Mouse (Mus musculus): ENCODE results near the gene Ubp1.

The Ubp1 gene

GRCm38 (mm10) chr9:114007850-114008350 is 77.2 kb downstream of the Ubp1 start:
- no peak for ATAC-seq (ENCODE audit: insufficient number of reproducible peaks, low FRiP score, low TSS enrichment)

- no peak for ATAC-seq (ENCODE audit: insufficient number of reproducible peaks, low FRiP score, low TSS enrichment)
These were observed 78.8 kb downstream of the Ubp1 start for GRCm38 (mm10) chr9:114009526-114009925.

GRCm38 (mm10) chr9:114011203-114011602 is 80.5 kb downstream of the Ubp1 start:
- ATAC-seq (ENCODE audit: insufficient number of reproducible peaks, low FRiP score, low TSS enrichment): no peak

DNA sequence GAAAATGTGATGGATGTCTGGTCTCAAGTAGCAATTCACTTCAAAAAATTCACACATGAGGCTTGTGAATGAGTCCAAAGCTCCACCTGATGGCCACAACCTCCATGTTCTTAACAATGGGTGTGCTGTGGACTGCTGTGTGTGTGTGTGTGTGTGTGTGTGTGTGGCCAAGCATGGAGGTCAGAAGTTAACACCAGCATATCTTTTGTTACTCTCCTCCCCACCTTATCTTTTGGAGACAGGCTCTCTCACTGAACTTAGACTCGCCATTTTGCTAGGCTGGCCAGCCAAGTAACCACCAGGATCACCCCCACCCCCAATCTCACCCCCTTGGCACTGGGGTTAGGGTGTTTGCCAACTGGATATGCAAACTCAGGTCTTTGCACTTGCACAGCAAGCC is 83.3 kb downstream of the Ubp1 start:
- no peak for ATAC-seq (ENCODE audit: insufficient number of reproducible peaks, low FRiP score, low TSS enrichment)

DNA sequence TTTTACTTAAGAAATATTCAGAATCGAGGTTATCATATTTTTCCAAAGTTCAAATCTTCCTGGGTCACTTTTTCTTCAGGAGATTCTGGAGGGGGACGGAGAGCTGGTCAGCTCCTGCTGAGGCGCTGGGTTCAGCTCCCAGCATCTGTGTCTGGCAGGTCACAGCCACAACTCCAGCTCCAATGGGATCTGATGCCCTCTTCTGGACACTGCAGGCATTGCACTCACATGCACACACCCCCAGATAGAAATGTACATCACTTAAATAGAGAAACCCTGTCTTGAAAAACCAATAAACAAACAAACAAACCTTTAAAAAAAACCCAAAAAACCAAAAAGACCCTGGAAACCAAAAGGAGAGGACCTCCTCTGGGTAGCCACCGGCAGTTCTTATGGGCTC is 85.0 kb downstream of the Ubp1 start:
- ATAC-seq (ENCODE audit: insufficient number of reproducible peaks, low FRiP score, low TSS enrichment): no peak

- no peak for ATAC-seq (ENCODE audit: insufficient number of reproducible peaks, low FRiP score, low TSS enrichment)
These were observed 85.7 kb downstream of the Ubp1 start for GRCm38 (mm10) chr9:114016402-114016801.

DNA sequence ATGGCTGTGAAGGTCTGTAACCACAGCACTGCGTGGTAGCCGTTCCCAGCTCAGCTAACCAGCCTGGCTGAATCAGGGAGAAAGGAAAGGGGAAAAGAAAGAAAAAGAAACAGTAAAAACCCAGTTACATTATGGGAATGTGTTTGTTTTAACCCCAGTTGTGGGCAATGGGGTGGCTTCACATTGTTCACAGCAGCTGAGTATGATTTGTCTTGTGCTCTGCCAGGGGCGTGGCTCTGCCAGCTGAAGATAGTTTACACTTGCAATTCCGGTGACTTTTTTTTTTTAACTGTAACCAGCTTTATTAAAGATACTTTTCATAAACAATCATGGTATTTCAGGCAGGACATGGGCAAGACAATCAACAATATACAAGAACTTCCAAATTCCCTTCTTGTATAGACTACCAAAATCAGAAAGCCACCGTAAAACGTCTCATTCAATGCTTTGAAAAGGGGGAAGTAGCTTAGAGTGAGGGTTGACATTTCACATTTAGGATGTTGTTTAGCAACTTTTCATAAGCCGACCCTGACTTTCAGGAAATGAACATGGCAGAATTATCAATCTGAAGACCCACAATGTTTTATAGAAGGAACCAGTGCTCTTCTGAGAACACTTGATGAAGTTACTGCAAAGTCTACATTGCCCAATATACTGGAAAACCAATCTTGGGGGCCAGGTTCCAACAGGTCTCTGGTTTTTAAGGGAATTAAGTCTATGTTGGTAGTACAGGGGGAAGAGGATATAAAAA is 88.5 kb downstream of the Ubp1 start:
- ATAC-seq (ENCODE audit: insufficient number of reproducible peaks, low FRiP score, low TSS enrichment): no peak

DNA sequence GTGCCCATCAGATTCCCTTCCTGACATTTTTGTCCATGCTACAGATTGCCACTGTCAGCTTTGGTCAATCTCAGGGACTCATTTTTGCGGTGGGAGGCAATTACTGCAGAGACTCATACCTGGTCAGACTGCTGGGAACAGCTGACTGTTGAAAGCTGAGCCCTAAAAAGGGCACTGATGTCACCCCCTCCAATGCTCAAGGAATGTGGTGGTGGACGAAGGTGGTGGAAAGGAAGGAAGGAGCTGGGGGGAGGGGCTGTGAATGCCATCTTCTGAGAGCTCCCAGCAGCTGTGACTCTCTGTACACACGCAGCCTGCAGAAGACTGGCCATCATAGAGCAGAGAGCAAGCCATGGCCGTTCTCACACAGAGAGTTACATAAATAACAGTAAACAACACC is 91.4 kb downstream of the Ubp1 start:
- ATAC-seq (ENCODE audit: insufficient number of reproducible peaks, low FRiP score, low TSS enrichment): no peak

GRCm38 (mm10) chr9:114025182-114025581 is 94.4 kb downstream of the Ubp1 start:
- no peak for ATAC-seq (ENCODE audit: insufficient number of reproducible peaks, low FRiP score, low TSS enrichment)

DNA sequence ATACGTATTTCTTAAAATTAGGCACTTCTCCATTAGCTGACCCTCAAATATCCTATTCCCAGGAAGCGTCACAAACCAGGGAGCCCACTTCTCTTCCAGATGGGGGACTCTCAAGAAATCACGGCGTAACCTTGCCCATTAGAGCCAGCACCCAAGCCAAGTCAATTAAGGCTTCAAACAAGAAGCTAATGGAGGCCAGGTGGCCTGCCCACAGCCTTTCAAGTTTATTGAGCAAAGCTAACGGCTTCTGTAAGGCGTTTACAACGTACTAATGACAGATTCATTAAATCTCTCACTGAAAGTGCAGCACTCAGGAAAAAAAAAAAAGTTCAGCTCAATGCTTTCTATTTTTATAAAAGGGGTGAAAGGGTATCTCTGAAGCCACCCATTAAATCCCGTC is 95.1 kb downstream of the Ubp1 start:
- no peak for ATAC-seq (ENCODE audit: insufficient number of reproducible peaks, low FRiP score, low TSS enrichment)

DNA sequence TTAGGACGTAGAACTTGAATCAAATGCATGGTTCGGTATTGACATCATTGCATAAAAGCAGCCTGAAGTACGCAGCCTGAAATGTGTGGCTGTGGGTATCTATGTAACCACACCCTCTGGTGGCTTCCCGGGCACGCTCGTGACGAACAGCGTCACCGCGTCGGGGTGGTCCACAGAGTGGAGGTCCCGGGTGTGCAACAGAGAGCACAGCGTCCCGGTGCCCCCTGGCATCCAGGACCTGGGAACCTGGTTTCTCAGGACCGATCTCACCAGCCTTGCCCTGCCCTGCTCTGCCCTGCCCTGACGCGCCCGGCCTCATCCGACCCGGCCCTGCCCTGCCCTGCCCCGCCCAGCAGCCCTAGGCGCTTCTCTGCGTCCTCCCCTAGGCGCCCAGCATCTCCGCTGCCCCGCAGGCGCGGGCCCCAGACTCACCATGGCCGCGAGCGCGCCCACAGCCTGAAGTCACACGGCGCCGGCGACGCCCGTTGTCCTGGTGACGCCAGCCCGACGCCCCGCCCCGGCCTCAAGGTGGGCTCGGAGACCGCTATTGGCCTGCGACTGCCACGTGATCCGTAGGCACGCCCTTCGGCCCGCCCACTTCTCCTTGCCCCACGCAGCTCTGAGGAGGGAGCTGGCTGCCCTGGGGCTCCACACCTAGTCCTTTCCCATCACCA is 95.7 kb downstream of the Ubp1 start:
- ATAC-seq (ENCODE audit: insufficient number of reproducible peaks, low FRiP score, low TSS enrichment): peak; percentile 96

Measured in cerebellum, adult (tissue).